Mouse (Mus musculus): Measurements from ENCODE around the gene Gm10188.

Gene Gm10188

DNA sequence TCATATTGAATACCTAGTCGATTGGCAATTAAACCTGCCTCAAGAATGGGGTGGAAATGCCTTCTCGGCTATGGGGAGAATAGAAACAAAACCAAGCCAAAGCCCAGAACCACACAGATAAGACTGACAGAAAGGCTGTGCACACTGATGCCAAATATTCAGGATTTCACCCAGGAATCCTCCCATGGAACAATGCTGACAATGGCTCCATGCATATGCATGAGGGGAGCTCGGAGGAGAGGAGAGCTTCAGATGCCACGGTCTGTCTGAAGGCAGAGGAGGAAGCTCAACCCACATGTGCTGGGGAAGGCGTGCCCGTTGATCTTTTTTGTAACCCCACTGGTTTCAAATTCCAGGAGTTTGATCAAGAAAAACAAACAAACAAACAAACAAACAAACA is 7.4 kb downstream of the Gm10188 start:
- no peak for DNase-seq

DNA sequence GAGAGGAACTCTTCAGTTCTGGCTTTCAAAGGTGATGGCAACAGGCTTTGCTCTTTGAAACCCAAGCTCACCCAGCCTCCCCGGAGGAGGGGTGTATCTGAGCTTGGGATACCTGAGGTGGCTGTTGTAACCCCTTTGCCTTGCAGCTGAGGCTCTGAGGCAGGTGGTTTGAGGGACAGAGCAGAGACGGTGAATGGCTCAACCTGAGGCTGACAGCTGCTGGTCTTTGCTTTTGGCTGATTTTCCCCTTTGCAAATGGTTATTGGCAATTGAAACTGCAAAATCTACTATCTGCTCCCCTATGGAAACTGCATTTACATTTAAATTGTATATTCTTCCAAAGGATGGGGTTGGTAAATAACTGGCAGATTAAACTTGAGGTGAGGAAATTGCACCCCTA is 7.9 kb downstream of the Gm10188 start:
- DNase-seq = no peak

DNA sequence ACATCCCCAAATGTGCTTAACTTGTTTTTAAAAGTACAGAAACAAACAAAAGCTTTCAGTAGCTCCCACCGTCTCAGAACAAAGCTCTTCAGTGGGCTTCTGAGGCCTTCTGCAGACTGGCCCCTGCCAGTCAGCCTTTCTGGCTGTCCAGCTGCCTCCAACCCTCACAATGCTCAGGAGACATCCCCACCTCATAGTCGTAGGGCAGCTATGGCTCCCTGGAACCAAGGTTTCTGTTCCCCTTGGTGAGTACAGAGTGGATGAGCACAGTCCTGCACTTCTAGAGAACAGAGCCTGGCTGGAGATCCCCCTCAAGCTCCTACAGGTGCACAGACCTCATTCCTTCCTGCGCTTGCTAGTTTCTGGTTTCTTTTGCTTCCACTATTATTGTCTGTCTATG is 13.3 kb downstream of the Gm10188 start:
- DNase-seq = no peak

DNA sequence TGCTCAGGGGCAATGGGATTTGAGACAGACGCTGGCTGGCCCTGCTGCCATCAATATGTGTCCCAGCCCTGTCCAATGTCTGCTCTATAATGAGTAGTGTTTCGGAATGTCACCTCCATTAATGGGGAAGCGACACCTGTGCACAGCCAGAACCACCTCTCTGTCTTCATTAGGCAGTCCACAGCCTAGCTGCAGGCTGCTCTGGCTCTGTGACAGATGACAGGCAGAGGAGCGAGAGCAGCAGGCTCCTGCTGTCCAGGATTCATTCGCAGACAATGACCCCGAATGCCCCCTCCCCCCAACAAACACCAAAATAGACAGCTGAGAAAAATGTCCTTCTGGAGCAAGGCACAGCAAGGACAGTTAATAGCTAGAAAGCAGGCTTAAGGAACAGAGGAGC is 16.5 kb downstream of the Gm10188 start:
- peak in 1 of 2 experiments; percentile 44 for DNase-seq

DNA sequence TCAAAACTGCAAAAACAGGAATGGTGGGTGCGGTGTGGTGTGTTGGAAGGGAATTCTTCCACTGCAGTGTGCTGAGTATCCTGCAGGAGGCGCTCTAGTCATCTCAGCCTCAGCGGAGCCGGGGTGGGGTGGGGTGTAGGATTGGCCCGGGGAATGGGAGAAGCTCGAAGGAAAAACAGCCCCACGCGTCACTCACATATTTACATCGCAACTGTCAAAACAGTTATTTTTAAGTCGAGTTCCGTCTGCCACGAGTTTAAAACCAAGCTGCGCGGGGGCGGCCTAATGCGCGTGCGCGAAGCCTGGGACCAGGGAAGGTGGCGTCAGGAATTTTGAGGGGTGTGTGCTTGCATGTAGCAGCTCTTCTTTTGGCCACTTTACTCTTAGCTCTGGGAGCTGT is 17.3 kb downstream of the Gm10188 start:
- peak; percentile 75 to 81 for DNase-seq

DNA sequence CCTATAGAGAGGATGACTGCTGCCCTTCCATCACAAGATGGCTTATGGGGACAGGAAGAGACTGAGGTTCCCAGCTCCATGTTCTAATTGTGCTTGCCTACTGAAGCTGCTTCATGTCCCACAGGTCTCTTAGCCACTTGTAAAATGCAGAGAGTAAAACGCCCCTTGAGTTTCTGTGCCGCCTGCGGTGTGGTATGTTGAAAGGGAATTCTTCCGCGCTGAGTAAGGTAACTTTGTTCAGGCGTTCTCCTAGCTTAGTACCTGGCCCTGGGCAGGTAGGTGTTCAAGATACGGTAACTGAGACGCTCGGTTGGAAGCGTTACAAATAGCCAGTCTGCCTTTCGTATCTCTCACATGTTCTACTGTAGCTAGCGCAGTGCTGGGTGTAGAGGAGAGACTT is 17.9 kb downstream of the Gm10188 start:
- DNase-seq = no peak

DNA sequence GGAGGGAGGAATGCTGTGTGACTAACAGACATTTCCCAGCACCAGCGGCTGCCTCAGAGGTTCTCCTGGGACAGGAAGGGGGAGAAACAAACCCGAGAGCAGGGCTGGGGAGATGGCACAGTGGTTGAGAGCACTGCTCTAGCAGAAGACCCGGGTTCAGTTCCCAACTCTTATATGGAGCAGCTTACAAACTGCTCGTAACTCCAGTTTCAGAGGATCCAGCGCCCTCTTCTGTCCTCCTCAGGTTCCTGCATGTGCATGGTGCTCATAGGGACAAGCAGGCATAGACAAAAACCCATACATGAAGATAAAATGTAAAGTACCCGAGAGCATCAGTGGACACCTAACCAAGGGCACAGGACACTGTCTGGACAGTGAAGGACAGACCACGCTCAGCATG is 18.6 kb downstream of the Gm10188 start:
- peak; percentile 56 to 65 for DNase-seq

DNA sequence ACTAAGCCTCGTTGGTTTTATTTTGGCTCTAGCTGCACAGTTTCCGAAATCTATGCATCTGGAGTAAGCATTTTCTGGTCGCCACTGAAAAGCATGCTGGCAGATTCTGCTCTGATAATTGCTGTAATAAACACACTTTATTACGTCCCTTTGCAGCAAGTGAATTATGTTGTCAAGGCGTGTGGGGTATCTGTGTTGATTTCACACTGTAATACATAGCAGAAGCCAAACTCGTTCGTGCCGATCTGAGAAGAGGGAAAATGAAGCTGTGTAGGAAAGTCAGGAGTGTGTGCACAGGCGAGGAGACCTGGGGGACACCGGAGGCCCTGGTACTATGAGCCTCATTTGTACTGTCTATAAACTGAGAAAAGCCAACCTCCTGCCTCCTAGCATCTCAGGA is 20.2 kb downstream of the Gm10188 start:
- DNase-seq = no peak

DNA sequence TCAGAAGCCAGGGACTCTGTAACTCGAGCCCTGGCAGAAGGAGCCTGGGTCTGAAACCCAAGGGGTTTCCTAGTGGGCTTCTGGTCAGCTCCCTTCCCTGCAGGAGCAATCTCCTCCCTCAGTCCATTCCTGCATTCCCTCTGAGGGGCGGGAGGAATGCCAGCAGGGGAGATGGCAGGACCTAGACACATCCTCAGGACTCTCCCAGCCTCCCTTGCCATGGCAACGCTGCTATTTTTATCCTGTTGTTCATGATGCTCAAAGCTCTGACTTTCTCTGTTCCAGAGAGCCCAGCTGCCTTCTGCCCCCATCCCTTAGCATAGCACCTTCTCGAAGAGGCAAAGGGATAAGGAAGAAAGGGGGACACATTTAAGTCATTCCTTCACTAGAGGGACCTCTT is 21.4 kb downstream of the Gm10188 start:
- peak in 1 of 2 experiments; percentile 36 for DNase-seq

DNA sequence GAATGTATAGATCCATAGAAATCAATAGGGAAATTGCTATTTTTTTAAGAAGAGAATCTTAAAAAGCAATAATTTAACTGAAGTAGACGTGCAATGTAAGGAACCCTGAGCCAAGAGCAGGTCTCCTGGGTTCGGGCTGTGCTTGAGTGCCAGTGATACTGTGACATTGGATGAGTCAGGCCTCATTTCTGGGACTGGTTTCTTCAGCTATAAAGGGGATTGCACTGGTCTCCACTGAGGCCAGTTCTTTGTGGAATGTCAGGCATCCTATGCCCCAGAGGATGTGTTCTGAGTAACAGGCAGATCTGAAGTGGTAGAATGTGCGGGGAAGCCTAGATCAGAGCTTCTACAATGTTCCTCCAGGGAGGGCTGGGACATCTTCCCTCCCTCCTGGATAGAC is 22.7 kb downstream of the Gm10188 start:
- no peak for DNase-seq

DNA sequence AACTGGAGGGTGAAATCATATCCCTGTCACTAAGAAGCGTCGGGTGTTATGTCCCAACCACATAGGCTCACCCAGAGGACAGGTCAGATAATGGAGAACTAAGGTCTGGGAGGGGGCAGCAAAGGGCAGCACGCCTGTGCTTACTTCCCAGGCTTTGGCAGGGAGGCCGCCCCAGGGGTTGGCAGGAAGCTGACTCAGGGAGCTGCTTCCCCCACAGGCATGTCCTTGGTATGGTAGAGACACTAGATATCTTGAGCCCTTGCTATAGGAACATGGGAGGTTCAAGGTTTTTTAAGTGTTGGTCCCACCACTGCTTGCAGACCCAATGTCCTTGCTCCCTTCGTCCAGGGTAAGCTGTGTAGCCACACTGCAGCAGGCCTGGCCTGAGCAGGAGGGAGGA is 23.6 kb downstream of the Gm10188 start:
- no peak for DNase-seq

DNA sequence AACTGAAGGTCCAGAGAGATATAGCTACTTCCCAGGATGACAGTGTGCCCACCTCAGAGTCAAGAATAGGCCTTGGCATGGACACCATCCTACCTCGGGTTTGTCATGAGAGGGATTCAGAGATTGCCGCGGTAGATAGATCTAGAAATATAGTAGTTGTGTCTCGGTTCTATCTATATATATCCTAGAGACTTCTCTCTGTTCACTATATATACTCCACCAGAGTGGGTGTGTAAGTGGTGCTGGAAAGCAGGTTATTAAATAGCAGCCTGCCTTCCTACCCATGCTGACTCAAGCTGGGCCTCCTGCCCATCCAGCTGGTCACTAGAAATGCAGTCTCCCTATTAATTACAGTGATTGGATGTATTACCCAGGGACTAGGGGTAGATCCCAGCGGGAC is 26.8 kb downstream of the Gm10188 start:
- no peak for DNase-seq

DNA sequence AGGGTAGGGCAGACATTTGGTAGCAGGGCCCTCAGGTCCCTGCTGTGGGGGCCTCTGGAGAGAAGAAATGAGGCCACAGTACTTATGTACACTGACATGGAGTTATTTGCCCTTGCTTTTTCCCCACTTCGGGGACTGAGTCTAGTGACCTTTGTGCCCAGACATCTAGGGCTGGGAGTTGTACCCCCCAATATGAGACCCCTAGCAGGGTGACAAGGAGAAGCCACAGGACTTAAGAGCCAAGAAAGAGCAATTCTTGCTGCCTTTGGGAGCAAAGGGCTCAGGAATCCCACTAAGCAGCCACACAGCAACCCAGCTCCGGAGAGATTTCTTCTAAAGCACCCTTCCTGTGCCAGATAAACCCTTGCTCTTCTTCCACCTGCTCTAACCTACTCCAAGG is 27.6 kb downstream of the Gm10188 start:
- no peak for DNase-seq

DNA sequence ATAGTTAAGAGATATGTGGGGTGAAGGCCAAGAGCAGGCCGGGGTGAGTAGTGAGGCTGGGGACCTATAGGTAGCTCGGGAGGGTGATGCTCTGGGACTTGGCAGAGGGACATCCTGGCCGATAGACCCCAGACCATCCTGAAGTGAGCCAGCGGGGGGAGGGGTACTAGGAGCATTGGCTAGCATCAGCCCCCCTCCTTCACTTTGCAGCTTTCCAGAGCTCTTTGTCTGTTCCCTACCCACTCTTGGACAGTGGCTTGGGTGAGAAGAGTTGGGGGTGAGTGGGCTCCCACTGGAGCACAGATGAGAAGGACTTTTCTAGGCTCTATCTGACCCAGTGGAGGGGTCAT is 28.1 kb downstream of the Gm10188 start:
- no peak for DNase-seq

DNA sequence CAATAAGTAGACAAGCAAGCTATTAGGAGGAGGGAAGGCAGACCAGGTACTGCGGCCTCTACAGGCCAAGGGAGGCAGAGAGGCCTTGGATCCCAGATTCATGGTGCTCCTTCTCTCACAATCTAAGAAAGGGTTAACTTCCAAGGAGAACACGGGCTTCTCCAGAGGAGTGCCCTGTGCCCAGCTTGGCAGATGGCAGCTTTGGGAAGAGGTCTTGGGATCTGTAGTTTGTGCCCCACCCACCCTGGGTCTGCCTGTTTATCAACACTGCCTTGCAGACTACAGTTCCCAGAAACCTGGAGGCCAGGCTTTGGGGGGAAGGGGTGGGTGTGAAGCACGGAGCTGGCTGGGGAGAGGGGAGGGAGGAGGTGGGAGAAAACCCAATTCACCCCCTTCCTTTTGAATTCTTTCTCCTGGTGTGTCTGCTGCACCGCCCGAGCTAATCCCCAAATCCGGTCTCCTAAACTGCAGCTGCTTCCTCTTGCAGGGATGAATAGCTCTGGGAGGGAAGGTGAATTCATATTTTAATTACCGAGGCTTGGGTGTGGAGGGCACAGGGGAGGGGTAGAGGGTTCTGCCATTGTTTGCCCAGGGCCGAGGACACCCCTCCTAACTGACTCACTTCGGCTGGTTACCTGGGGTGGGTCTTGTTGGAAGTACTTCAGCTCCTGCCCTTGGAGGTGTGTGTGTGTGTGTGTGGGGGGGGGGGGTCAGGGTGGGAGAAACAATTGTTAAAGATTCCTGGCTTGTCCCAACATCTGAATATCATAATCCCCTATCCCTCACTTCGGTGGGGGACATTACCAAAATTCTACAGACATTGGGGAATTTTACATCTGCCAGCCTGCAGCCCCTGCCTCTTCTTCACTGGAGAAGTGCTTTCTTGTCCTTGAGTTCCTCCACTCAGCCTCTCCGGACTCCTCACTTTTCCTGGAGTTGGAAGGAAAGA is 28.7 kb downstream of the Gm10188 start:
- DNase-seq = peak in 1 of 2 experiments; percentile 59

DNA sequence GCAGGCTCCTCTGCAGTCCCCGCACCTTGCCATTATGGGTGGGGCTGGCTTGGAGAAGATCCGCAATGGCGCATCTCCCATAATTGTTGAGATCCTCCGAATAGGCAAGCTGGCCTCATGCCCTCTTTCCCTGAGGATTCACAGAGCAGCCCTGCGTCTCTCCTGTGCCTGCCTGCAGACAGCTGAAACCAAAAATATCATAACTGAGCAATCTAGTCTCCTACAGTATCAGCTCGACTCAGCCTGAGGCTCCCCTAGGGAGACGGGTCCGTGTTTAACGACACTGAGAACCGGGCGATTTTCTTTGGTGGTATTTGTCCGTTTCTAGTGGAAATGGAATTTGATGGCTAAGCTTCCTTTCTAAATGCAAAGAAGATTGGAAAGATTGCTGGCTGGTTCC is 29.6 kb downstream of the Gm10188 start:
- no peak for DNase-seq

DNA sequence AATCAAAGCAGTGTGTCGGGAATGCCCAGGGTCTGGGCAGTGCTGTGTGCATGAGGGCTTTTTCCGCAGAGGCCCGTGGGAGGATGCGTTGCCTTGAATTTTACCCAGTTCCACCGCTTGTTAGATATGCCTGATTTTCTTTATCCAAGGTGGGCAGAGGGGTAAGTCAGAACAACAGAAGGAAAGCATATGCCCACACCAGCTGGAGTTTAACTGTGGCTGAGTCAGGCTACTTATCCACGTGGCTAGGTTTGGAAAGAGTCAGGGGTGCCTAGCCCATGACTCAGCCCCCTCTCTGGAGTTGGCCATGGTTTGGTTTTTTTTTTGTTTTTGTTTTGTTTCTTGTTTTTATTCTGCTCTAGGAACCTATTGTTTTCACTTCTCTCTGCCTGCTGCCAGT is 30.3 kb downstream of the Gm10188 start:
- no peak for DNase-seq

DNA sequence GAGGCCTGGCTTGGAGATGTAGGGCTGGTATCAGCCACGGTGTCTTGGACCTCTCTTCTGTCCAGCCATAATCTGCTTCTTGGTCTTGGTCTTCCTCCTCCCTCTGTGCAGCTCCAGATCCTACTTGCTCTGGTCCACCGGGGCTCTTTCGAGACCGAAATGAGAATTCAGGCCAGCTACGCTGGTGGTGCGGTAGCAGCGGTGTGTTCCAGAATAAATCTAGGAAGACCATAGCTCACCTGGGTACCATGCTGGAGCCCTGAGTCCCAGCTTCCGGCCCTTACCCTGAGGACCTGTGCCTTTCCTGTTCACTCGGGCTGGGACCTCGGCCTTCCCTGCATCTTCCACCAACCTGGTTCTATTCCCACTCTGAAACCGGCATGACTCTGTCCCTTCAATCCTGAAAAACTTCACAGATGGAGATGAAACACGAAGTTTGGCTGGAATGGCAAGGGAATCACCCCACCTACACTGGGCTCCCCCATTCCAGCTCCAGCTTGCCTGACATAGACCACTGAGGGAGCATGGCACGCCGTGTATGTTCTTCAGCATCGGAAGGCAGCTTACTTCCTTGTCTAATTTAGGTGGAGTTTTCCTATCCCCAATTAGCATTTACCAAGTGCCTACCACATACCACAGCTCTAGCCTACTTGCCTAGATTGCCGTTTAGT is 31.0 kb downstream of the Gm10188 start:
- no peak for DNase-seq

DNA sequence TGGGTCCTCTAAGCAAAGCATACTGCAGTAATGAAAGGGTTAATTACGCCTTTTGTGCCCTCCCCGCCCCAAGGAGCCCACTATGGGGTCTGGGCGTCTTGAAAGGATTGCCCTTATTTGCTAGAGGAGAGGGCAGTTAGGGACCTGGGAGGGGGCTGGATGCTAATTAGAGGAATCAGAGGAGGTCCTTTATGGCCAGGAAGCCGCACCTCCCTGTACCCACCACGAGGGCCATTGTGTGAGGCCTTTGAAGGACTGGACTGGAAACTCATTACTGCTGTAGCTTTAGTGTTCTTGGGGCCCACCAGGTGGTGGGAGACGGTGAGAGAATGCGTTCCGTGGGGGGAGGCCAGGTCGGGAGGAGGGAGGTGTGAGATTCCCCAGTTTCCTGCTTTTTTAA is 31.9 kb downstream of the Gm10188 start:
- no peak for DNase-seq

DNA sequence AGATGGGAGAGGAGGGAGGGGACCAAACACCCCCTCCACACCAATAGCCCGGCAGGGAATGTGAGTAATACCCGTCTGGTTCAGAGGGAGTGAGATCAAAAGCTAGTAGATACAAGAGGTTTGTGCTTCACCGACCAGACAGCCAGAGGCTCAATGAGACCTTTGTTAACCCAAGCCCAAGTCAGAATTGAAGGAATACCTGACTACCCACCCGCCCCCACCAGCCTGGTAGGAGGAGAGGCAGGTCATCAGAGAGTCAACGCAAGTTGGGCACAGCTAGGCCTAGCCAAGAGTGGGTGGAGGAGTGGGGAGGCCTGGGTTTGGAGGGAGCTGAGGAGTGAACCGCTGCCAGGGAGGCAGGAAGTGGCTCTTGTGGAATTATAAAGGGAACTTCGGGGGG is 33.2 kb downstream of the Gm10188 start:
- DNase-seq = no peak

DNA sequence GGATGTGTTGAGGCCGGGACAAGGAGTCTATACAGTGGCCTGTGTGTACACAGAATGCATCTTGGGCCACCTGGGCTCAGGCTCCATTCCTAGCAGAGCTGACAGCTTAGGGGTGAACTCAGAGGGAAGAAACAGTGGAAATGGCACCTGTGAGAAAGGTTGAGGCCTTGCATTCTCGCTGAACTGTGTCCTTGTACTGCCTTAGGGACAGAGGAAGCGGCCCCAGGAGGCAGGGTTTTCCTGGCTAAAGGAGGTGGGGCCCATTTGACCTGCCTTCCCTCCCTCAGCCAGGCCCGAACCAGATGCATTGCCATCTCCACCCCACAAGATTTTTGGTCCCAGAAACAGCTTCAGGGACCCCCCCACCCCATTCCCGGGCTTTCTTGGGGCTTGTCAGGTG is 33.9 kb downstream of the Gm10188 start:
- no peak for DNase-seq

DNA sequence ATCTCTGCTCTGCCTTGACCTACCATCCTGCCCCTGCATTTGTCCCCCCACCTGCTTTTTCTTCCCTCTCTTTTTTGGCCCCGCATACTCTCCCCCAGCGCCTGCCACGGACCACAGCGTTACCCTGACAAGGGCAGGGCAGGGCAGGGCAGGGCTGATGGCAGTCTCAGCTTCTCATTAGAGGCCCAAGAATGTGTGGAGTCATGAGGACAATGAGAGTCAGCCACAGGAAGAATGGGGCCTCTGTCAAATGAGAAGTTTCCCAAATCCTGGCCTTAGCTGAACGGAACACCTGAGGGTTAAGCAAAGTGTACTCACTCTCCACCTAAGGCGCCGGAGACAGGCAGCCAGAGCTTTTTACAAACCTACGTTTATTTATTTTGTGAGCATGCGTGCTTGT is 34.5 kb downstream of the Gm10188 start:
- DNase-seq = no peak

DNA sequence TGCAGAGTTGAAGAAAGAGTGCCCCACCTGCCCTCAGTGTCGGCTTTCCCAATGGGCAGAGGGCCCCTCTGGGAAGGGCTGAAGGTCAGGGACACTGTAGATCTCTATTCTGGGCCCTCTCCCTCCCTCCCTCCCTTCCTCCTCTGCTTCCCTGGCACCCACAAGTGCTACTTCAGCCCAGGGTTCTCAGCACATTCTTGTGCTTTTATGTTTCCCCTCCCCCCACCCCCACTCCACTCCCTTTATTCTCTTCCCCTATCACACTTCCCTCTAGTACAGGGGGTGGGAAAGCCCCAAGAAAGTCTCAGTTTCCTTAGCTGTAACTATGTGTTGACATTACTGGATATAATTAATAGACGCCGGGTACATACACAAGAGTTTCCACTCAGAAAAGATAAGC is 34.9 kb downstream of the Gm10188 start:
- DNase-seq = no peak

DNA sequence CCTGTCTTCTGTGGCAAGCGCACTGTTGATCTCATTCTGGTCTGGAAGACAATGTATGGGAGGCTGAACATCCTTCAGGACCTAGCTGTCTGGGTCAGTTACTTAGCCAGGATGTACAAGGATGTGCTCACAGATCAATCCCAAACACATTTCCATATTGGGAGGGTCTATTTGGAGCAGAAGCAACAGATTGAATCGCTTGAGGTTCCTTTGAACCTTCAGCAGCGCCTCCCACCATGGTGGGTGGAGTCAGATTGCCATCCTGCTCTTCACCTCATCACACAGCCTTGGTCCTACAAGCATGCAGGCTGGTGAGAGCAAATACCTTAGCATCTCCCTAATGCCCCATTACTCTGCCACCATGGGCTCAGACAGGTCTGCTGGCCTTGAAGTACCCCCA is 35.8 kb downstream of the Gm10188 start:
- DNase-seq = no peak
